Mouse (Mus musculus): ENCODE measurements at regions not wholly inside any gene's neighbourhood (a gene's known extent, or its start where the extent isn't known, plus 50 kb on each side); places are given as distances from the start of the nearest gene placed in this dataset.

GRCm38 (mm10) chr4:29741991-29742390 is 929.1 kb downstream of the Epha7 start:
- Histone ChIP-seq H3K27ac (ENCODE audit: low read length) (no peak overlapping the region), H3K4me3 (ENCODE audit: low read length) (no peak overlapping the region), H3K4me2 (ENCODE audit: low read depth, low read length) (no peak overlapping the region), H3K27me3 (replicated peaks; ENCODE audit: control insufficient read depth, insufficient read depth, low read length) (no peaks in the 10 kb centered on the region), H3K9ac (ENCODE audit: low read depth, low read length) (no peak overlapping the region), H3K4me1 (ENCODE audit: control insufficient read depth, insufficient read depth, low read length) (no peaks in the 10 kb centered on the region), H3K9me3 (ENCODE audit: control insufficient read depth, low read length) (no peaks in the 10 kb centered on the region), H3K36me3 (ENCODE audit: control insufficient read depth, insufficient read depth, low read length) (no peaks in the 10 kb centered on the region)
- no peak for ATAC-seq
- 67% methylated on average over 5 of the region's 5 CpGs for WGBS

- no peak for ATAC-seq
- WGBS: 67% methylated on average over 2 of the region's 2 CpGs
Observed at GRCm38 (mm10) chr4:29742746-29743145, 929.8 kb downstream of the Epha7 start.

More at GRCm38 (mm10) chr4:29742746-29743145, 929.8 kb downstream of the Epha7 start:
- no peaks in the 10 kb centered on the region for H3K36me3 ChIP-seq (ENCODE audit: control insufficient read depth, insufficient read depth, low read length)
- H3K9me3 ChIP-seq (ENCODE audit: control insufficient read depth, low read length): no peaks in the 10 kb centered on the region
- H3K4me3 ChIP-seq (ENCODE audit: low read length): no peak overlapping the region
- no peaks in the 10 kb centered on the region for H3K4me1 ChIP-seq (ENCODE audit: control insufficient read depth, insufficient read depth, low read length)
- no peak overlapping the region for H3K27ac ChIP-seq (ENCODE audit: low read length)
- no peak overlapping the region for H3K9ac ChIP-seq (ENCODE audit: low read depth, low read length)
- H3K4me2 ChIP-seq (ENCODE audit: low read depth, low read length): no peak overlapping the region
- no peaks in the 10 kb centered on the region for H3K27me3 ChIP-seq (replicated peaks; ENCODE audit: control insufficient read depth, insufficient read depth, low read length)

Measured in intestine, embryonic 16.5 days (tissue).